Mouse (Mus musculus): Measurements from ENCODE around the gene Ube2a.
A peak's percentile ranks its signal among the peaks of the same experiment; 100 is the strongest.

Ube2a gene

GRCm38 (mm10) chrX:36902321-36903114, 28.8 kb downstream of the Ube2a start, which contains the start of gene Nkrf:
Gene Nkrf, minus strand, starts transcription at chrX:36902899.
- DNase-seq: peak; percentile 18

DNA sequence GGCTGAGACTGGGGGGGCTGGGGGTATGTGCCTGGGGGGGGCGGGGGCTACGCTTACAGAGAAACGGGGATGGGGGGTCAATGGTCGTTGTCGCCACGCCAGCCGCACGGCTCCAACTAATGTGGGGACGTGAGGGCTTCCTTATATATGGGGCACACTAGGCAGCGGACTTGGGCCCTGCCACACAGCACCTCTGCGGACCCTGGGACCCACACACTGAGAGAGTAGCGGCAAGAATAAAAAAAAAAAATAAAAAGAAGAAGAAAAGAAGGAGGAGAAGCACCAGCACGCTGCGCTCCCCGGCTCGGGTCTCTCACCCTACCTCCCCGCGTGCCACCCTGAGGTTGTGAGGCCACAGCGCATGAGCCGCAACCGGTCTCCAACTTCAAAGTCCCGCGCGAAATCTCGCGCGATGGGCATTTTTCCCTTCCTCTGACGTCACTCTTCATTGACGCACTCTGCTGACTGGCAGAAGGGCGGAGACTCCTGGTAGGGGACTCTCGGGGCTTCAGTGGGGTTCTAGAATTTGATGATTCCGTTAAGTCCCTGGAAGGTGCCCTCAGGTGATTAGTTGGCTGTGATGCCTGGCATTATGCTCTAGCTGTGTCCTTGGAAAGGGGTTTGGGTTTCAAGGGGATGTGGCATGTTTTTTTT, 29.5 kb downstream of the Ube2a start:
- DNase-seq: peak; percentile 92

- no peak for DNase-seq
These were observed 32.8 kb downstream of the Ube2a start for GRCm38 (mm10) chrX:36906539-36906938.

- DNase-seq: peak; percentile 49
These were observed 37.6 kb downstream of the Ube2a start for GRCm38 (mm10) chrX:36911343-36911742.

GRCm38 (mm10) chrX:36917749-36918148, 44.0 kb downstream of the Ube2a start:
- DNase-seq: no peak

GRCm38 (mm10) chrX:36921346-36921745, 47.6 kb downstream of the Ube2a start:
- DNase-seq: no peak

DNA sequence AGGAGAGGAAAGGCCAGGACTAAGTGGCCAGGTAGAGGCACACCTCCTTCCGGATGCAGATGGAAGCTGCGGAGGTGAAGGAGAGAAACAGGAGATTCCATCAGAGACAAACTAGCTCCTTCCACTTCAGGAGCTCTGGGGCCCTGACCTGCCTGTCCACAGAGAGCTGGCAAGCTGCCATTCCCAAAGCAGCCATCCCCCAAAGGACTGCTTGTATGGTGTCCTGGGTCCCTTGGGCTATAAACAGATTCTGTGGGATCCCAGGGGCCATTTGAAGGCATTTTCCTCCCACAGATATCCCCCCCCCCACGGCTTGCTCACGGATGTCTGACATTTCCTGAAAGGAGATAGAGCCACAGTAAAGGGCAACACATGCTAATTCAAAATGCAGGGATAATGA, 55.1 kb downstream of the Ube2a start:
- no peak for DNase-seq

DNA sequence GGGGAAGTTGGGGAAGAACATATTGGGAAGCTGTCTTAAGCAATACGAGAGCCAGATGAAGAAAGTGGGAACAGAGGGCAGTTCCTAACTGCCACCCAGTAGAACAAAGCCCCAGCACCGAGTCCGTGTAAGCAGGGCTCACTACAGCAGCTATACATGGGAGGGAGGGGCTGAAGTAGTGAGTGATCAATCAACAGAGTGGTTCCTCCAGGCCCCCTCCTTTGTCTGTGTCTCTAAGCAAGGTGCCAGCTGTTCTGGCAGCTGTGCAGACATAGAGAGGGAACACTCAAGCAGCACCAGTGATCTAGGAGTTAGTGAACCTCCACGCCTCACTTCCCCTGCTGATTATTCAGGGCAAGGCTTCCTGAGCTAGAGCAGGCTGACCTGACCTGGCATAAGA, 56.0 kb downstream of the Ube2a start:
- DNase-seq: no peak

GRCm38 (mm10) chrX:36930574-36930973, 56.9 kb downstream of the Ube2a start:
- DNase-seq: no peak

All from kidney, adult 18-20 months (tissue).